Mouse (Mus musculus): ENCODE measurements at regions not wholly inside any gene's neighbourhood (a gene's known extent, or its start where the extent isn't known, plus 50 kb on each side); places are given as distances from the start of the nearest gene placed in this dataset.

DNA sequence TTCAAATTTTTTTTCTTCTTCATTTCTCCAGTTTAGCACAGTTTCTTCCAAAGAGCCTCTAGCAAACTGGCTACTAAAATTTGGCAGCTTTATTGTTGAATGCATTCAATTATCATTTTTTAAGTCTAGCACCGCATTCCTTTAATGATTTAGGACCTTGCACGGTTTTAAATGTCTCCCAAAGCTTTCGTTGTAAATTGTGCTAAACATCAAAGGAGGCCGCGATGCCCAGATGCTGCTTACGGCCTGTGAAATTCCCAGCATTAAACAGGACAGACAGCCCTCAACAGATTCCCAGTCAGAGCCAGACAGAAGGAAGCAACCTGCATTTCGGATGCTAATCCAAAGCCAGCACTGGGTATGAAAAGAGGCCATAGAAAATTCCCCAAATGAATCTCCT is 108.0 kb upstream of the Fam204a start:
- peak; percentile 42 for DNase-seq (ENCODE audit: low read depth)
- TF ChIP-seq POLR2A (IDR thresholded peaks at IDR 0.05; ENCODE audit: borderline replicate concordance, extremely low read depth, insufficient read depth, insufficient read length, poor library complexity, severe bottlenecking), result no peak
- no peak for TF ChIP-seq CTCF (IDR thresholded peaks at IDR 0.05; ENCODE audit: borderline replicate concordance, extremely low read depth, insufficient read depth, insufficient read length)

- no peak for TF ChIP-seq POLR2A (IDR thresholded peaks at IDR 0.05; ENCODE audit: borderline replicate concordance, extremely low read depth, insufficient read depth, insufficient read length, poor library complexity, severe bottlenecking)
- TF ChIP-seq CTCF (IDR thresholded peaks at IDR 0.05; ENCODE audit: borderline replicate concordance, extremely low read depth, insufficient read depth, insufficient read length), result no peak
- peak; percentile 52 for DNase-seq (ENCODE audit: low read depth)
These were observed 101.8 kb upstream of the Fam204a start for GRCm38 (mm10) chr19:60328295-60328694.

DNA sequence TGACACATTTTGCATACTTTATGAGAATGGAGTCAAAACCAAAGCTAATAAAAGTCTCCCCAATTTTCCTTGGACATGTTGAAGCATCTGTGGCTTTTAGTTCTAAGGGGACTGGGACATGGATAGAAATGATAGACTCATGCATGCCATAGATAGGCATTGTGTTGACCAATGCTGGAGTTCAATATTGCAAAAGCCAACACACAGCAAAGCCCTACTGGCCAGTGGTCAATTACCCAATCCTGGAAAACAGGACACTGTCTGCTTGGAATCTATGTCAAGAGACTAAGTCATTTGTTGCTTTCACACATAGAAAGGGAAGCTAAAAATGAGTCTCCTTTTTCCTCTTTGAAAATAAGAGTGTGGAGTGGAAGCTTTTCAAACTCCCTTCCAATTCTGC is 99.1 kb upstream of the Fam204a start:
- no peak for DNase-seq (ENCODE audit: low read depth)
- TF ChIP-seq CTCF (IDR thresholded peaks at IDR 0.05; ENCODE audit: borderline replicate concordance, extremely low read depth, insufficient read depth, insufficient read length), result no peak
- no peak for TF ChIP-seq POLR2A (IDR thresholded peaks at IDR 0.05; ENCODE audit: borderline replicate concordance, extremely low read depth, insufficient read depth, insufficient read length, poor library complexity, severe bottlenecking)

- DNase-seq (ENCODE audit: low read depth), result peak; percentile 64
- no peak for TF ChIP-seq POLR2A (IDR thresholded peaks at IDR 0.05; ENCODE audit: borderline replicate concordance, extremely low read depth, insufficient read depth, insufficient read length, poor library complexity, severe bottlenecking)
- TF ChIP-seq CTCF (IDR thresholded peaks at IDR 0.05; ENCODE audit: borderline replicate concordance, extremely low read depth, insufficient read depth, insufficient read length), result no peak
These were observed 98.6 kb upstream of the Fam204a start for GRCm38 (mm10) chr19:60325112-60325511.

- no peak for TF ChIP-seq POLR2A (IDR thresholded peaks at IDR 0.05; ENCODE audit: borderline replicate concordance, extremely low read depth, insufficient read depth, insufficient read length, poor library complexity, severe bottlenecking)
- peak; percentile 84; the same call in 1 of the 2 replicates for TF ChIP-seq CTCF (IDR thresholded peaks at IDR 0.05; ENCODE audit: borderline replicate concordance, extremely low read depth, insufficient read depth, insufficient read length)
- DNase-seq (ENCODE audit: low read depth), result peak; percentile 93
These were observed 84.1 kb upstream of the Fam204a start for GRCm38 (mm10) chr19:60310591-60310990.

DNA sequence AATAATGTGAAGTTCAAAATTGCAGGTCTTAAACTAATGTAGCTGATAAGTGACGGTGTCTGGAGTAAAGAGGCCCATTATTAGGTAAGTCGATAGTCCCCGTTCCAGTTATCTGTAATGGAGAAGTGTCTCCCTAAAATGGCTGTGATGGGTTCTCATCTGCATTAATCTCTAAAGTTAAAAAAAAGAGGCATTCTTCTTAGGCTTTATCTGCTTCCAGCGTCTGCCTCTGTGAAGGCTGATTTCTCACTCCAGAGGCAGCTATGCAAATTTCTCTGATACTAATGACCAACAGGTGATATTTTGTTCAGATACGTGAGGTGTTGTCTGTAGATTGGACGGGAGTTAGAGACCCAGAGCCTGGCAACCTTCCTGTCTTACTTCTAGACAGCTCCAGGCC is 75.9 kb upstream of the Fam204a start:
- no peak for DNase-seq (ENCODE audit: low read depth)
- TF ChIP-seq CTCF (IDR thresholded peaks at IDR 0.05; ENCODE audit: borderline replicate concordance, extremely low read depth, insufficient read depth, insufficient read length) (no peak), POLR2A (IDR thresholded peaks at IDR 0.05; ENCODE audit: borderline replicate concordance, extremely low read depth, insufficient read depth, insufficient read length, poor library complexity, severe bottlenecking) (no peak)

- DNase-seq (ENCODE audit: low read depth), result no peak
- TF ChIP-seq POLR2A (IDR thresholded peaks at IDR 0.05; ENCODE audit: borderline replicate concordance, extremely low read depth, insufficient read depth, insufficient read length, poor library complexity, severe bottlenecking), result no peak
- no peak for TF ChIP-seq CTCF (IDR thresholded peaks at IDR 0.05; ENCODE audit: borderline replicate concordance, extremely low read depth, insufficient read depth, insufficient read length)
These were observed 74.4 kb upstream of the Fam204a start for GRCm38 (mm10) chr19:60300891-60301290.

DNA sequence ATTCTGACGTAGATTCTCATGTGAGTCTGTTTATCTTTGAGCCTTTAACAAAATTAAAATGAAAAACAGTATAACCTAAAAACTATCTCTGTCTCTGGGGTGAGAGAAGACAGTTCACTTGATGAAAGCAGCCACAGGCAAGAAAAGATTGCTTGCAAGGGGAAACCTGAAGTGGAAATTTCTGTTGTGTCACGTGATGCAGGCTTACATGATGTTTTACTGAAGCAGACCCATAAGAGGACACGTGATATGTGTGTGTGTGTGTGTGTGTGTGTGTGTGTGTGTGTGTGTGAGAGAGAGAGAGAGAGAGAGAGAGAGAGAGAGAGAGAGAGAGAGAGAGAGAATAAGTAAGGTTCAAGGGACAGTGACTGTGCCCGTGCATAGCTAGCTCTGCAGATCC is 63.7 kb upstream of the Fam204a start:
- no peak for DNase-seq (ENCODE audit: low read depth)
- TF ChIP-seq CTCF (IDR thresholded peaks at IDR 0.05; ENCODE audit: borderline replicate concordance, extremely low read depth, insufficient read depth, insufficient read length), result no peak
- TF ChIP-seq POLR2A (IDR thresholded peaks at IDR 0.05; ENCODE audit: borderline replicate concordance, extremely low read depth, insufficient read depth, insufficient read length, poor library complexity, severe bottlenecking), result no peak

GRCm38 (mm10) chr19:60286810-60287396 is 60.4 kb upstream of the Fam204a start:
- no peak for TF ChIP-seq POLR2A (IDR thresholded peaks at IDR 0.05; ENCODE audit: borderline replicate concordance, extremely low read depth, insufficient read depth, insufficient read length, poor library complexity, severe bottlenecking)
- TF ChIP-seq CTCF (IDR thresholded peaks at IDR 0.05; ENCODE audit: borderline replicate concordance, extremely low read depth, insufficient read depth, insufficient read length), result no peak
- peak; percentile 85 for DNase-seq (ENCODE audit: low read depth)

DNA sequence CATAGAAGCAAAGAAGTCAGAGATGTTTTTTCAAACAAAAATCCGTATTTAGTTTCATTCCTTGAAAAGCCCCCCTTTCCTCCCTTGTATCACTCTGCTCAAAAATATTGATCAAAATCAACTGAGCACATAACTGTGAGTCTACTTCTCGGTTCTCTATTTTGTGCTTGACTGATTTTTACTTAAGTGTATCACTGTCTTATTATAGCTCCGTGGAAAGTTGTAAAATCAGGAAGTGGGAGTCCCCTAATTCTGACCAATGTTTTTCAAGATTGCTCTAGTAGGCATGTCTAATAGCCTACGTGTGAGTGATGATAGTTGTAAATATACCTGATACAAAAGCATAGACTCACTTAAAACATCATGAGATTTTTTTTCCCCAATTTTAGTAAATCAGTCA is 58.4 kb upstream of the Fam204a start:
- no peak for DNase-seq (ENCODE audit: low read depth)
- TF ChIP-seq CTCF (IDR thresholded peaks at IDR 0.05; ENCODE audit: borderline replicate concordance, extremely low read depth, insufficient read depth, insufficient read length) (no peak), POLR2A (IDR thresholded peaks at IDR 0.05; ENCODE audit: borderline replicate concordance, extremely low read depth, insufficient read depth, insufficient read length, poor library complexity, severe bottlenecking) (no peak)

Data from brain, embryonic 14.5 days (tissue).